Mouse (Mus musculus) forebrain, embryonic 14.5 days (tissue): ENCODE measurements around the gene Rbfox2. TPM values are rescaled to one million over a fixed set of nuclear protein-coding genes. Genes with fewer than 3 reads are reported as not detected.
A peak's percentile ranks its signal among the peaks of the same experiment; 100 is the strongest.

ENCODE experiments used
- ATAC-seq: fragments of 200-750 bp; cut with Nextera tagmentation; 2 replicates; pipeline ENCODE4 v1.8.0; 2017; ENCODE audit warnings: mild to moderate bottlenecking, moderate library complexity
- DNase-seq: peaks from one replicate; pipeline ENCODE4 v3.0.0-alpha.2; 2015; ENCODE audit warnings: low spot score
- H3K27ac ChIP-seq: fragments of 300-500 bp; sonication (generic); 2 replicates; pipeline ENCODE4 v1.5.1; 2014; ENCODE audit warnings: low read depth, mild to moderate bottlenecking, control low read depth, low read length, moderate library complexity
- H3K27me3 ChIP-seq: fragments of 300-500 bp; sonication (generic); replicated peaks from 2 replicates; pipeline ENCODE4 v1.6.1; 2014; ENCODE audit warnings: low read length, control low read depth, mixed read lengths; ENCODE audit not compliant: control insufficient read depth, insufficient read depth
- H3K36me3 ChIP-seq: fragments of 300-500 bp; sonication (generic); 2 replicates; pipeline ENCODE4 v1.6.1; 2014; ENCODE audit warnings: low read length, control low read depth; ENCODE audit not compliant: control insufficient read depth, insufficient read depth
- H3K4me1 ChIP-seq: fragments of 300-500 bp; sonication (generic); 2 replicates; pipeline ENCODE4 v1.6.1; 2014; ENCODE audit warnings: antibody characterized with exemption, low read length, control low read depth; ENCODE audit not compliant: control insufficient read depth, insufficient read depth
- H3K4me2 ChIP-seq: fragments of 300-500 bp; sonication (generic); 2 replicates; pipeline ENCODE4 v1.6.1; 2014; ENCODE audit warnings: mild to moderate bottlenecking, control low read depth, low read length
- H3K4me3 ChIP-seq: fragments of 300-500 bp; sonication (generic); 2 replicates; pipeline ENCODE4 v1.5.1; 2014; ENCODE audit warnings: low read depth, low read length, control low read depth
- H3K9ac ChIP-seq: fragments of 300-500 bp; sonication (generic); 2 replicates; pipeline ENCODE4 v1.6.1; 2014; ENCODE audit warnings: mild to moderate bottlenecking, low read length, control low read depth, moderate library complexity
- H3K9me3 ChIP-seq: fragments of 300-500 bp; sonication (generic); replicated peaks from 2 replicates; pipeline ENCODE4 v1.6.1; 2016; ENCODE audit warnings: low read length, control low read depth, mixed read lengths; ENCODE audit not compliant: control insufficient read depth
- WGBS: fragments of 180-500 bp; shearing (Covaris S2); extraction: QIAGEN DNeasy Blood & Tissue Kit; methylation state at CpG from one replicate; pipeline ENCODE4 v1.1.7; 2014; 5-methylcytosine and 5-hydroxymethylcytosine counted together
- polyA plus RNA-seq: library from polyadenylated mRNA; unstranded; fragments of >200 nt; fragmentation: Nextera tagmentation; extraction: Ambion mirVana; gene quantifications from 2 replicates; pipeline ENCODE4 v1.2.1, GENCODE M21; 2014

Gene Rbfox2
- polyA plus RNA-seq, 1 experiment from 2014 or later = 186 TPM

DNA sequence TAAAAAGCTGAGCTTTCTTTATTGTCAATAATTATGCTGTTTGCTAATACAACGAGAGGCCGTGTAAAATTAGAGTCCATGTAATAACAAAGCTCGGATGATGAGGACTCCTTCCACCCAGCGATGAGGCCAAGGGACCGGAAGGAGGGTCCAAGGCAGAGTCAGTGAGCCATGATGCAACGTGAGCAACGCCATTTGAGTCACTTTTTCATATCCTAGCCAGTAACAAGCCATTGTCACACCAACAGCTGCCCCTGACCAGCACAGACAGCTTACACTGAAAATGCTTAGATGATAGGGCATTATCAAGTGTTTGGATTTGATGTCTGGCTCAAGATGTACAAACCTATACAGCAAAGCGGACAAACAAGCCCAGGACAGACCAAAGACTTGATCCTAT is 155.6 kb downstream of the Rbfox2 start:
- H3K4me3 ChIP-seq = peak overlapping the region; percentile 64
- no peaks in the 10 kb centered on the region for H3K9me3 ChIP-seq
- peak overlapping the region; percentile 85 for H3K4me2 ChIP-seq
- no peaks in the 10 kb centered on the region; the same call in 1 of the 2 replicates for H3K36me3 ChIP-seq
- no peak for DNase-seq
- H3K9ac ChIP-seq = peak overlapping the region; percentile 87
- H3K27me3 ChIP-seq = no peaks in the 10 kb centered on the region
- 51% methylated on average over 8 of the region's 8 CpGs for WGBS
- peak overlapping the region; percentile 2; the same call in 1 of the 2 replicates for H3K27ac ChIP-seq
- no peak for ATAC-seq
- peaks cover 24% of the 10 kb centered on the region for H3K4me1 ChIP-seq

DNA sequence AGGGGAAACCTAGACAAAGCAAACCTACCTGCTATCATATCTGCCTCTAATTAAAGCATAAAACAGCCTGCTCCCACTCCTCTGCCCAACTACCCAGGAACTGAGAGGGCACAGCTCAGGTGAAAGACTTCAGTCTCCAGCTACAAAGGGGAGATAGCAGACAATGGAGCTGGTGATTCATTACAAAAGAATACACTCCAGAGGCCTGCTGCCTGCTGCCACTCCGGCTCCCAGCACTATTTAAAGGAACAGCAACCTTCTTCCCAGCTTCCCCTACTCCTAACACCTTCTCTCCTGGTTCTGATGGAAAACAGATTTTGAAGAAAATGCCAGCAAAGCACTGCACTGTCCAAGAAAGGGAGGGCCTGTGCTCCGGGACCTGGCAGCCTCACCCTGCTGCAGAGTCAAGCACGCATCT is 156.4 kb downstream of the Rbfox2 start:
- Histone ChIP-seq H3K9ac (peak overlapping the region; percentile 87), H3K4me1 (peaks cover 23% of the 10 kb centered on the region), H3K27me3 (no peaks in the 10 kb centered on the region), H3K4me2 (peak overlapping the region; percentile 85), H3K9me3 (no peaks in the 10 kb centered on the region), H3K4me3 (peak overlapping the region; percentile 64), H3K27ac (peak overlapping the region; percentile 81), H3K36me3 (no peaks in the 10 kb centered on the region; the same call in 1 of the 2 replicates)
- no peak; the same call in 1 of the 2 replicates for ATAC-seq
- WGBS = 8% methylated on average over 3 of the region's 3 CpGs
- peak; percentile 56 for DNase-seq

DNA sequence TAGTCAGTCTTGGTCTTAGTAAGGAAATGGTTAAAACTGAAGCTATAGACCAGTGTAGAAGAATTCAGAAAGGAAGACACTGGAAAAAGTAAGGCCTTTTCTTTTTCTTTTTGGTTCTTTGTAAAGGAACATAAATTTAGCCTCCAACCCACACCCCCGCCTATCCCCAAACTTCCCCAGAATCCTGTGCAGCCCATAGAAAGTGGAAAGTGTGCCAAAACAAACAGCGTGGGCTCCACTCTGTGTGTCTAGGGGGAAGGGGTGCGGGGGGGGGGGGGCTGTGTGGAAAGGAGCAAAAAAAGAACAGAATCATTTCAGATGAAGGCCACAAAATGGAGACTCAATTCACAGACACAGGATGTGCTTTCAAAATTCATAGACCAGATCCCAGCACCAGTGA is 156.8 kb downstream of the Rbfox2 start:
- peaks cover 23% of the 10 kb centered on the region for H3K4me1 ChIP-seq
- ATAC-seq = no peak
- 18% methylated on average over 3 of the region's 3 CpGs for WGBS

DNA sequence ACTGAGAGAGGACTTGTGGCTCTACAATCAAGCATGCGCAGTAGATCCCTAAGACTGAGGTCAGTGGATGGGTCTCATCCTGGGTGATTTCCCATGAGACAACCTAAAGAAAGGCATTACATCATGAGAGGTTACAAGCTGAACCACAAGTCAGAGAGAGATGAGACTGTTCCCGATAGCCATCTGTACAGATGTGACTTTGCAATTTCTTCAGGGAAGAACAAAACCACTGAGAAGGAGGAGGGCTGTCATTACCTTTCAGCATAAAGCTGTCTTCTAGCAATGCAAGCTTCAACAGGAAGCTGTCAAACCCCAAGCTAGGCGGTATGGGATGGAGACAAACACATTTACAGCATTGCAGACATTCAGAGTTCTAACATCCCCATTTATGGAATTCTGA is 157.3 kb downstream of the Rbfox2 start:
- Histone ChIP-seq H3K36me3 (no peaks in the 10 kb centered on the region; the same call in 1 of the 2 replicates), H3K4me1 (peaks cover 23% of the 10 kb centered on the region), H3K9ac (peak overlapping the region; percentile 36), H3K4me2 (peak overlapping the region; percentile 85), H3K9me3 (no peaks in the 10 kb centered on the region), H3K4me3 (peak overlapping the region; percentile 64), H3K27ac (no peak overlapping the region), H3K27me3 (no peaks in the 10 kb centered on the region)
- WGBS = 83% methylated on average over 3 of the region's 3 CpGs
- ATAC-seq = no peak
- no peak for DNase-seq

More for the DNA sequence above, 156.8 kb downstream of the Rbfox2 start:
- peak overlapping the region; percentile 87 for H3K9ac ChIP-seq
- no peaks in the 10 kb centered on the region for H3K27me3 ChIP-seq
- H3K36me3 ChIP-seq = no peaks in the 10 kb centered on the region; the same call in 1 of the 2 replicates
- H3K9me3 ChIP-seq = no peaks in the 10 kb centered on the region
- peak overlapping the region; percentile 81 for H3K27ac ChIP-seq
- H3K4me3 ChIP-seq = peak overlapping the region; percentile 64
- peak overlapping the region; percentile 85 for H3K4me2 ChIP-seq
- peak; percentile 40 for DNase-seq

DNA sequence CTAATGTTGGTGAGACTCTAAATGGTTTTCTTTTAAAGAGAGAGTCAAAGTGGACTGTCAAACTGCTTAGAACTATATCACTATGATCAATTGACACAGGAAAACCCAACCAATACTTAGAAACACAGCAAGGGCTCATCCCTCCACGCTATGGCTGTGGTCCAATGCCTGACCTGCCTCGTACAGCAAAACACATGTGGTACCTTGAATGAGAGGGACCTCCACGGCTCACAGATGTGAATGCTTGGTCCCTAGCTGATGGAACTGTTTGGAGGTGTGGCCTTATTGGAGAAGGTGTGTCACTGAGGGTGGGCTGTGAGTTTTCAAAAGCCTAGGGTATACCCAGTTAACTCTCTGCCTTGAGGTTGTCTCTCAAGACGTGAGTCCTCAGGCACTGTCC is 159.9 kb downstream of the Rbfox2 start:
- DNase-seq = no peak
- Histone ChIP-seq H3K4me3 (no peak overlapping the region), H3K27me3 (no peaks in the 10 kb centered on the region), H3K27ac (no peak overlapping the region), H3K9ac (no peak overlapping the region), H3K9me3 (no peaks in the 10 kb centered on the region), H3K4me2 (no peak overlapping the region), H3K36me3 (no peaks in the 10 kb centered on the region; the same call in 1 of the 2 replicates), H3K4me1 (peaks cover 23% of the 10 kb centered on the region)
- ATAC-seq = no peak
- WGBS = 91% methylated on average over 4 of the region's 4 CpGs

DNA sequence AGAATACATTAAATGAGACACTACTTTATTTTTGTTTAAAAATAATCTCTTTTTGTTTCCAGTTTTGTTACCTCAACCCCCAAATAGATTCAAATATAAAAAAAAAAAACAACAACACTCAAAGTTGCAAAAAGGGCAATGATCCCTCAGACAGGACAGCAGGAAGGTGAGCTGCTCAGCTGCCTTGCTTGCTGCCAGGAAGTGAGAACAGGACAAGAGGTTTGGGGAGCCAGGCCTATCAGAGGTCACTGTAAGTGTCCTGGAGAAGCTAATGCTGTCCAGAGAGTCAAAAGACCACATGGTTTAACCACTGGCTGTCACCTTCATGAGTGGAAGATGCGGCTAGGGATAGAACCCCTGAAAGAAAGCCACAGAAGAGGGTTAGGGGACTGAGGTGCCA is 161.8 kb downstream of the Rbfox2 start:
- peaks cover 12% of the 10 kb centered on the region; the same call in 1 of the 2 replicates for H3K36me3 ChIP-seq
- no peak overlapping the region for H3K27ac ChIP-seq
- ATAC-seq = no peak
- H3K4me2 ChIP-seq = no peak overlapping the region
- no peak for DNase-seq
- WGBS = 97% methylated on average over 1 of the region's 1 CpGs
- H3K4me3 ChIP-seq = no peak overlapping the region
- H3K27me3 ChIP-seq = no peaks in the 10 kb centered on the region
- H3K4me1 ChIP-seq = peaks cover 22% of the 10 kb centered on the region
- H3K9ac ChIP-seq = no peak overlapping the region
- H3K9me3 ChIP-seq = no peaks in the 10 kb centered on the region

DNA sequence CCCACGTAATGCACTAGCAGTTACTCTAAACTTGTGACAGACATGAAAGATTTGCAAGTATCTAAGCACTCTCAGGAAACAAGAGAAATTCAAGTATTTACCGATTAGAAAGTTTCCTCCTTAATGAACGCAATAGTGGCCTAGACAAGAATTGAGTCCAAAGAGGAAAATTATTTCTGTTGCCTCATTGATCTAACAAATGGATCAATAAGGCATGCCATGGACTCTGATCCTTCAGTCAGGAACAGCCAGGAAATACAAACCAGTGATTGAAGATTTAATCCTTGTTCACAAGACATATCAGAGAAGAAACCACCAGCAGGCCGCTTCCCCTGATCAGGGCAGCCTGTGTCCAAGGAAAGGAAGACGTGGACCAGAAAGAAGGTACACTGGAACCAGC is 164.0 kb downstream of the Rbfox2 start:
- Histone ChIP-seq H3K4me3 (no peak overlapping the region), H3K4me1 (0 out of 2 replicates have a peak, but pooled peaks cover 8% of the 10 kb centered on the region), H3K4me2 (no peak overlapping the region), H3K27ac (no peak overlapping the region), H3K27me3 (no peaks in the 10 kb centered on the region), H3K9me3 (no peaks in the 10 kb centered on the region), H3K9ac (no peak overlapping the region), H3K36me3 (peaks cover 13% of the 10 kb centered on the region; the same call in 1 of the 2 replicates)
- 94% methylated on average over 5 of the region's 5 CpGs for WGBS
- ATAC-seq (no peak), DNase-seq (no peak)

DNA sequence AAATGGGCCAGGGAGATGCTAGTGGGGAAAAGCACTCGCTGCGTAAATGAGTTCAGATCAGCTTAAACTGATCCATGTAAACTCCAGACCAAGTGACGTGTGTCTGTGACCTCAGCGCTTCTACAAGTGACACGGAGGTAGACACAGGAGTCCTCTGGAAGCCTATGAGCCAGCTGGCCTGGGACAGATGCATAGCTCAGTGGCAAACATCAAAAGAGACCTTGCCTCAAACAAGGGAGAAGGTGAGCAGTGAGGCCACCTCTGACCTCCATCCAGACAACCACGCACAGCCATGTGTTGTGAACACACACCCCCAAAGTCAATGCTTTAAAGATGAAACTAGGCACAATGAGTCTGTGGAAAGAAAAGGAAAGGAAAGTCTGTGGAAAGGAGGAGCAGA is 164.5 kb downstream of the Rbfox2 start:
- peaks cover 13% of the 10 kb centered on the region; the same call in 1 of the 2 replicates for H3K36me3 ChIP-seq
- H3K4me3 ChIP-seq = no peak overlapping the region
- DNase-seq (no peak), ATAC-seq (no peak)
- H3K9me3 ChIP-seq = no peaks in the 10 kb centered on the region
- no peak overlapping the region for H3K4me2 ChIP-seq
- no peaks in the 10 kb centered on the region for H3K27me3 ChIP-seq
- H3K4me1 ChIP-seq = 0 out of 2 replicates have a peak, but pooled peaks cover 8% of the 10 kb centered on the region
- H3K27ac ChIP-seq = no peak overlapping the region
- H3K9ac ChIP-seq = no peak overlapping the region
- 84% methylated on average over 6 of the region's 6 CpGs for WGBS

DNA sequence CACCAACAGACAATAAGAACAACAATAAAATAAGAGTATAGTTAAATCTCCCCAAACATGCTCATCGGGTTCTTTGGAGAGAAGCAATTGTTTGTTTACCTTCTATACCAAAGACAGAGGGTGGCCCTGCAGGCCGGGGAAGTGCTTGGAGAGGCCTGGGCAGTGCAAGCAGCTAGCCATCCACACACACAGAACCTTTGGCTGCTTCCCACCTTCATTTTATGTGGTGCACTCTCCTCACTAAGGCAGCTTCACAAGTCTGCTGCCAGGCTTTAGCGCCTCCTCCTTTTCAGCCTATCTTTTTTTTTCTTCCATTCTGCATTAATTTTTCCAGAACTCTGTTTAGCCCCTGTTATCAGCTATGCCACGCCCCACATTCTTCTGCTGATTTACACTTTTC is 165.1 kb downstream of the Rbfox2 start:
- ATAC-seq (no peak), DNase-seq (no peak)
- H3K4me3 ChIP-seq = no peak overlapping the region
- no peaks in the 10 kb centered on the region for H3K9me3 ChIP-seq
- 0 out of 2 replicates have a peak, but pooled peaks cover 7% of the 10 kb centered on the region for H3K4me1 ChIP-seq
- H3K36me3 ChIP-seq = peaks cover 13% of the 10 kb centered on the region; the same call in 1 of the 2 replicates
- no peak overlapping the region for H3K27ac ChIP-seq
- H3K27me3 ChIP-seq = no peaks in the 10 kb centered on the region
- no peak overlapping the region for H3K4me2 ChIP-seq
- WGBS = 77% methylated on average over 4 of the region's 4 CpGs
- H3K9ac ChIP-seq = no peak overlapping the region
